Mouse (Mus musculus): ENCODE data around the gene Slc17a5. TPM values are rescaled to one million over a fixed set of nuclear protein-coding genes. Genes with fewer than 3 reads are reported as not detected.
A peak's percentile ranks its signal among the peaks of the same experiment; 100 is the strongest.

Gene Slc17a5
- polyA plus RNA-seq (2012; rRNA removed), result 9.3 and 11.5 TPM in 2 replicates

DNA sequence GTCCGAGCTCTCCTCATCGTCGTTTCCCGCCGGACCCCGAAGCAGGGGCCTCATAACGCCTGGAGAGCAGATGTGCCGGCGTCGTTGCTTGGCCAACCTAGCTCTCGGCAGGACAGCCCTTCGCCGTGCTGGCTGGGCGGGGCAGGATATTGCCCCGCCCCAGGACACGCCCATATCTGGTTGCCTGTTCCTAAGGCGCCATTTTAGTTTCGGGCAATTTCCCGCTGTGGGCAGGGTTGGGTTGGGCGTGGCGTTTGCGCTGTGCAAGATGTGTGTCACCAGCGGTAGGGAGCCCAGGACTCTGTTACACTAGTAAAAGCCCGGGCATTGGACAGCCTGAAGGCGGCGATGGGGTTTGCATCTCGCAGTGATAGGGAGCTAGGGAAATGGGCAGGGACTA, at the start of gene Slc17a5:
Slc17a5 (minus strand) TSS at position 128 of the 400 bp plus-strand sequence.
- TF ChIP-seq POLR2A (IDR thresholded peaks at IDR 0.05; ENCODE audit: borderline replicate concordance, extremely low read depth, insufficient read depth, insufficient read length, poor library complexity, severe bottlenecking), result peak; percentile 62; the same call in 1 of the 2 replicates
- TF ChIP-seq CTCF (IDR thresholded peaks at IDR 0.05; ENCODE audit: borderline replicate concordance, extremely low read depth, insufficient read depth, insufficient read length), result no peak
- DNase-seq (ENCODE audit: low read depth), result peak; percentile 98

DNA sequence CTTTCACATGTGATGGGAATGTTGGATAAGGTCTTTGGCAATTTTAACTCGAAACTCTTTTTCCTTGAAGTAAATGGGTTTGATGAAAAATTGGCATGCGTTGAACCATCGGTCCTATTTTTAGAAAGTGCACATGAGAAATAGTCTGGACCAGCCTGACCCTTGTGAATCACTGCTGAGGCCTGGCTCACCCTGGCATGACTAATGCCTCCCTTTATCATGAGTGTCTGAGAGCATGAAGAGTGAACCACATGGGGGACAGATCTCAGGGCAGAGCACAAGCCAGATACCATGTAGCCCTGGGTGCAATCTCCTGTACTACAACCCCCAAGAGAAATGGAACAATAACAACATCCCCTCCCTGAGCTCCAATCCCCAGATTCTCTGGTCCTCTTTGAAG, 46.1 kb upstream of the Slc17a5 start:
- TF ChIP-seq POLR2A (IDR thresholded peaks at IDR 0.05; ENCODE audit: borderline replicate concordance, extremely low read depth, insufficient read depth, insufficient read length, poor library complexity, severe bottlenecking) (no peak), CTCF (IDR thresholded peaks at IDR 0.05; ENCODE audit: borderline replicate concordance, extremely low read depth, insufficient read depth, insufficient read length) (no peak)
- no peak for DNase-seq (ENCODE audit: low read depth)

DNA sequence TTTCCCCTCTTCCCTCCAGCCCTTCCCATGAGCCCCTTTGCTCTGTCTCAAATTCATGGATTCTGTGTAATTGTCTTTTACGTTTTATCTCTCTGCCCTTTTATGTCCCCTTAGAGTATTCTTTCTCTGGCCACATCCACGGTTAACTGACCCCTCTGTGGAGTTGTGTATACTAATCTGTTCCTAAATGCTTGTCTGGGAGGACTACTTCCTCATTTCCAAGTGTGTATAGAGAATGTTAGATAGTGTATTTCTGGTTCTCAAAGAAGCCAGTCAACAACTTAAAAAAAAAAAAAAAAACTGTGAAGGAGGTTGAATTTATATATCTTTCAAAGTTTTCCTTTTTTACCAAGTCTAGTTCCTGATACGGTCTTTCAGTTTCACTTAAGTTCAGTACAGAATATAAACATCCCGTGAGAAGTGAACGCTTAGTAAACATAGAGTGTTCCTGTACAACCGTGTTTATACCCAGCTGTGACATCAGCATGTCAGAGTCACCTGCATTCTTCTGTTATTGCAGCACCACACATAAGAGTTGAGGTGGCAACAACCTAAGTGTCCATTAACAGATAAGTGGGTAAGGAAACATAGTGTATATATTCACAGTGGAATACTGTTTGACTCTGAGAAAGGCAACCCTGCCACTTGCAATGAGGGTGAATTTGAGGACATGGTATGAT, 44.1 kb upstream of the Slc17a5 start:
- DNase-seq (ENCODE audit: low read depth), result no peak

DNA sequence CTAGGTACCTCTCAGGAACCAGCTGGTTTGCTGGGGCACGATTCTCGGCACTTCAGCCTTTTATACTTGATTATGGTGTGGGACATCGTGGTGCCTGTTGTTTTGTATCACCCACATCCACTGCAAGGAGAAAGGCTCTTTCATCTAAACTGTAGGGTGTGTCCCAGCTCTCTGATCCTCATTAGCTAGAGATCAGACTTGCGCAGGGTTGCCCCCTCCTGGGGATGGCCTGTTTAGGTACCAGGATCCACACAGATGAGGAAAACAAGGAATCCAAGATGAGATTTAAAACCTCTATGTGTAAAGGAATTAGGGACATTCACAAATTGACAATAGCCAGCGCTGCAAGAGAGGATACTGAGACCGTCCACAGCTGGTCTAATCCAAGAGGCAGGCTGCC, 42.1 kb upstream of the Slc17a5 start:
- peak; percentile 14 for DNase-seq (ENCODE audit: low read depth)
- TF ChIP-seq CTCF (IDR thresholded peaks at IDR 0.05; ENCODE audit: borderline replicate concordance, extremely low read depth, insufficient read depth, insufficient read length) (peak; percentile 22; the same call in 1 of the 2 replicates), POLR2A (IDR thresholded peaks at IDR 0.05; ENCODE audit: borderline replicate concordance, extremely low read depth, insufficient read depth, insufficient read length, poor library complexity, severe bottlenecking) (no peak)

More for the DNA sequence above, 44.1 kb upstream of the Slc17a5 start:
- TF ChIP-seq CTCF (IDR thresholded peaks at IDR 0.05; ENCODE audit: borderline replicate concordance, extremely low read depth, insufficient read depth, insufficient read length) (no peak), POLR2A (IDR thresholded peaks at IDR 0.05; ENCODE audit: borderline replicate concordance, extremely low read depth, insufficient read depth, insufficient read length, poor library complexity, severe bottlenecking) (no peak)

DNA sequence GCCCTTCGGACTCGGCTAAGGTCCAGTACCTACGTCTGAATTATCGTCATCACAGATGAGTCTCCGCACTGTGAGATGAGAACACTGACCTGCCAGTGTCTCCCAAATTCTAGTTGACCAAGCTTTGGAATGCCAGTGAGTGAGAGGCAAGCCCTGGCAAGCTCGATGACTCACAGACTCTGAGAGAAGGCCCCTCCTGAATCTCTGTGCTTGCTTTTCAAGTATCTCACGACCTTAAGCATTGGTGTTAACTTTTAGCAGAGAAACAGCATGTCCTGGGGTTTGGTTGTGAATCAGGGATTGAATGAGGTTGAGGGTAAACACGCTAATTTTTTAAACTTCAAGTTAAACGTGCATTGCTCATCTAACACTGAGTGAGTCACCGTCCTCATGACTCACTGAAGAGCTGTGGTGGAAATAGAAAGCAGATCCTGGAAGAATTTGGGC, 35.5 kb upstream of the Slc17a5 start:
- TF ChIP-seq POLR2A (IDR thresholded peaks at IDR 0.05; ENCODE audit: borderline replicate concordance, extremely low read depth, insufficient read depth, insufficient read length, poor library complexity, severe bottlenecking), result no peak
- TF ChIP-seq CTCF (IDR thresholded peaks at IDR 0.05; ENCODE audit: borderline replicate concordance, extremely low read depth, insufficient read depth, insufficient read length), result no peak
- DNase-seq (ENCODE audit: low read depth), result no peak

DNA sequence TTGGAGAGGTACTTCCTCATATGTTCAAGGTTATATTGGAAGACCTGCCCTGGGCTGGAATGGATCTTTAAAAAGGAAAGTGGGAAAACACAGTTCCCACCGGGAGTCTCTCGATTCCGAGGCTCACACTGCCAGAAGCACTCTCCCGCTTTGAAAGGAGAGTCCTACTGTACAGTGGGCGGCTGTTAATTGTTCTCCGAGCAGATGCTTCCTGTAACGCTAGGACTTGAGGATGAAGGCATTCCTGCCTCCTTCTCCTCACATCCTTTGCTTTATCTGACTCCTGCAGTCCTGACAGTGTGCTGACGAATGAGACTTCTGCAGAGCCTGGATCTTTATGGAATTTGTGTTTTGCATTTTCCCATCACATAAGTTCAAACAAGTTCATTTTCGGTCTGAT, 31.4 kb upstream of the Slc17a5 start:
- no peak for DNase-seq (ENCODE audit: low read depth)
- TF ChIP-seq POLR2A (IDR thresholded peaks at IDR 0.05; ENCODE audit: borderline replicate concordance, extremely low read depth, insufficient read depth, insufficient read length, poor library complexity, severe bottlenecking) (no peak), CTCF (IDR thresholded peaks at IDR 0.05; ENCODE audit: borderline replicate concordance, extremely low read depth, insufficient read depth, insufficient read length) (no peak)

DNA sequence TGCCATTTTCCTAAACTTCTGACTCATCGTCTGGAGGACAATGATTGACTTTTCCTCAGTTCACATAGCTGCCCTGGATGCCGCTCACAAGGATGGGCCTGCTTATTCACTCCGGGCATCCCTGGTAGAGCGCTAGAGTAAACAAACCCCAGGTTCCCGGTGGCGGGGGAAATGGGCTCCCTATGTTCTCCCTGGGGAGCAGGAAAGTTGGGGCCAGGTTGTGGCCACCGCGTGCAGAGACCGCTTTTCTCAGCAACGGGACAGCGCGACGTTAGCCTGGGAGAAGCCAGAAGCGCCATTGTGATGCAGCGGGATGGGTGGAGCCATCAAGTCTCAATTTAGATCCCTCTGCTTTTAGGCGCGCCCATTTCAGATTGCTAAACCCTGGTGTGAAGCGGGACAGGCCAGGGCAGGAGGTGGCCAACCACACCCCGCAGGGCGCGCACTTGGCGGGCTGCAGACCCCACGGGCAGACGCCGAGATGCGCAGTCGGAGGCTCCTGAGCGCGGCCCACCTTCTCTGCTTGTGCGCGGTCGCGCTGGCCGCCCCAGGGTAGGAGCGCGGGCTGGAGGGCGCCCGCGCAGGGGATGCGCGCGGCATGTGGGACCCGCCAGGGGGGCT, 27.7 kb upstream of the Slc17a5 start, which contains the start of gene Cd109:
Cd109 (plus strand) TSS at position 146 of the 621 bp plus-strand sequence.
- DNase-seq (ENCODE audit: low read depth), result peak; percentile 68
- TF ChIP-seq POLR2A (IDR thresholded peaks at IDR 0.05; ENCODE audit: borderline replicate concordance, extremely low read depth, insufficient read depth, insufficient read length, poor library complexity, severe bottlenecking) (0 out of 2 replicates have a peak, but pooled peaks have one; percentile 14), CTCF (IDR thresholded peaks at IDR 0.05; ENCODE audit: borderline replicate concordance, extremely low read depth, insufficient read depth, insufficient read length) (no peak)

DNA sequence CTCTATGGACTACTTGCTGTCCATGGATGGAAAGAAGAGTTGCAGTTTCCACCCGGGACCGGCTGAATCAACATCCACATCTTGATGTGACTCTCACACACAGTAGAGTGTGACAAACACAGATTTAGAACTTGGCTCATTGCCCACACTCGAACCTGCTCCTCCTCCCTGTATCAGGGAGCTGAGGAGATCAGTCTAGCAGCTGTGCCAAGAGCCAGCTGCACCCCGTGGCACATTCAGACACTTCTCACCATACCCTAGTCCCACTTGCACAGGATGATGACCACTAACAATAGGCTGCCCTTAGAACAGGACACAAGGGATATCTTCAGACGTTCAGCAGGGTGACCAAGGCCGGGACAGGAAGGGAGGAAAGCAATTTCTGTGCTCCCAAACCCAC, 26.4 kb upstream of the Slc17a5 start:
- peak; percentile 79 for DNase-seq (ENCODE audit: low read depth)
- TF ChIP-seq CTCF (IDR thresholded peaks at IDR 0.05; ENCODE audit: borderline replicate concordance, extremely low read depth, insufficient read depth, insufficient read length), result no peak
- TF ChIP-seq POLR2A (IDR thresholded peaks at IDR 0.05; ENCODE audit: borderline replicate concordance, extremely low read depth, insufficient read depth, insufficient read length, poor library complexity, severe bottlenecking), result no peak

DNA sequence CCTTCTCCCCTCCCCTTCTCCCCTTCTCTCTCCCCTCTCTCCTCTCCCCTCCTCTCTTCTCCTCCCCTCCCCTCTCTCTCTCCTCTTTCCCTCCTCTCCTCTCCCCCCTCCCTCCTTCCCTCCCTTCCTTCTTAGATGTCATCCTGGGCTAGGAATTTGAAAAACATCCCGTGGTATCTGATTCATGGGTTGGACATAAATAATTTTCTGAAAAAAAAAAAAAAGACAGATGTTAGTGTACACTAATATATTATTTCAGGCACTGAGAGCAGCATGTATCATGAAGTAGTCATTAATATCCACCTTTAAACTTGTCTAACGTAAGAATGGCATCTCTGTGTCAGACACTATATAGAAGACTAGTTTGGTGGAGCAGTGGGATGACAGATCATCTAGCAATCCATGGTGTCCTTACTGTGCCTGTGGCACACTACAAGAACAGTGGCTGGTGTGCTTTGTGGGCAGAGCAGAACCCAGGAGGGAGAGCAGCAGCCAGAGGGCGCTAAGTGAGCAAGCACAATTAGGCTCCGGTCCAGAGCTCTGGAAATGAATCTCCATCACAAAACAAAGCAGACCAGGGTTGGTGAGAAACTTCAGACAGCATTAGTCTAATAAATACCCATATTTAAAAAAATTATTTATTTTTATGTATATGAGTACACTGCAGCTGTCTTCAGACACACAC, 13.3 kb upstream of the Slc17a5 start:
- TF ChIP-seq CTCF (IDR thresholded peaks at IDR 0.05; ENCODE audit: borderline replicate concordance, extremely low read depth, insufficient read depth, insufficient read length) (peak; percentile 39; the same call in 1 of the 2 replicates), POLR2A (IDR thresholded peaks at IDR 0.05; ENCODE audit: borderline replicate concordance, extremely low read depth, insufficient read depth, insufficient read length, poor library complexity, severe bottlenecking) (no peak)
- peak; percentile 50 for DNase-seq (ENCODE audit: low read depth)

DNA sequence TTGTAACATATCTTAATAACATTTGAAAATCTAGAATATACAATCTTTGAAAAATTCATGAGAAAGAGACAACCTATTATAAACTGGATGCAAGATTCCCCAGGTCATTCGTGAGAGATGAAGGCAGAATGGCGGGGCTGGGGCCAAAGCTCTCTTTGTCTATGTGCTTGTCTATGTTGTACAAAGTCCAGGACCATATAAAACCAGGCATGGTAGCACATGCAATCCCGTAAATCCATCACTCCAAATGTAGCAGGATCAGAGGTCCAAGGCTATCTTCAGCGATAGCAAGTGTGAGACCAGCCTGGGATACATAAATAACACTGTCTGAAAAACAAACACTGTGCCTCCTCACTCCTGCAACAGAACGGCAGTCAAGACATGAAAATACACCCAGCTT, 12.1 kb upstream of the Slc17a5 start:
- TF ChIP-seq POLR2A (IDR thresholded peaks at IDR 0.05; ENCODE audit: borderline replicate concordance, extremely low read depth, insufficient read depth, insufficient read length, poor library complexity, severe bottlenecking) (no peak), CTCF (IDR thresholded peaks at IDR 0.05; ENCODE audit: borderline replicate concordance, extremely low read depth, insufficient read depth, insufficient read length) (no peak)

DNA sequence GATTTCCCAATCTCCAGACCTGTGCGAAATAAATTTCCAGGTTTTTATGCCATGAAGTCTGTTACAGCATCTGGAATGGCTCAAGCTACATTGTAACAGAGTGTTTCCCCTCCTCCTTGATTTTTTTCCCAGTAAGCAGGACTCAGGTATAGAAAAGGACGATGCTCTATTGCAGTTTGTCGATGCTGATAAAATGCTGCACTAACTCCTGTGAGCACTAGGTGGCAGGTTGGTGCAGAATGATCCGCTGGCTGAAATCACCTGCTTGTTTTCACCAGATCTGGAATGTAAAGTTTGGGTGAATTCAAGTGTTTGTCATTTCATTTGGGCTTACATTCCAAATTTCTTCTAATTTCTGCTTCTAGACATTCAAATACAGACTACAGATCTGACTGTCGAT, 9.0 kb upstream of the Slc17a5 start:
- peak; percentile 73 for DNase-seq (ENCODE audit: low read depth)
- TF ChIP-seq POLR2A (IDR thresholded peaks at IDR 0.05; ENCODE audit: borderline replicate concordance, extremely low read depth, insufficient read depth, insufficient read length, poor library complexity, severe bottlenecking) (no peak), CTCF (IDR thresholded peaks at IDR 0.05; ENCODE audit: borderline replicate concordance, extremely low read depth, insufficient read depth, insufficient read length) (peak; percentile 79; the same call in 1 of the 2 replicates)

More for the DNA sequence above, 12.1 kb upstream of the Slc17a5 start:
- no peak for DNase-seq (ENCODE audit: low read depth)

Data from brain, embryonic 14.5 days (tissue).